ENCODE assay signal across 23 mouse cellular contexts in the genomic region with DNA sequence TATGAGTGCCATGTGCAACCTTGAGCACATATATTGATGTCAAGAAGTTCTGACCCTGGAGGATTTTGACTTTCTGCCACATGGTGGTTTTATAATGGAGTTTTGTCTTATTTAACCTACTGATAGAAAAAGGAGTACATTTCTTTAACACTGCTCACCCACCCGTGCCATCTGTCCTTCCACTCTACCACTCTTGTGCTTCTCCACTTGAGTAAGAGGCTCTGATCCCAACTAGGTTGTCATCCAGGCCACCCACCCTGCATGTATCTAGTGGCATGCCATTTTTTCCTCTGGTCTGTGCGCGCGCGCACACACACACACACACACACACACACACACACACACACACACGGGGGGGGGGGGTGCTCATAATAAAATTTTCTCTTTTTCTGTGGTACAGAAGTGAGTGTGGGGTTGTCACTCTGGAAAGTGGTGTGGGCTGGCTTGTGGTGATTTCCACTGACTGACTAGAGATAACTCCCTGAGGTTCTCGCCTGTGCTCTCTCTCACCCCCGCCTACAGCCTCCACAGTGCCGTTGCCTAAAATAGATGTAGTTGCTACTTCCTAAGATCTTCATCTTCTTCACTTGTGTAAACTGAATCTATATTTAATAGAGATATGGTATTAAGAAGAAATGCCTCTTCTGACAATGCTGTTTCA. TPM values are rescaled to one million over a fixed set of nuclear protein-coding genes. Genes with fewer than 3 reads are reported as not detected.
A peak's percentile ranks its signal among the peaks of the same experiment; 100 is the strongest.
DNase-seq lines count a peak whose midpoint lies in the region; ATAC-seq and TF ChIP-seq lines count a peak whose summit lies in the region.
"Had no signal": no experiment of that assay in that cellular context is flagged by ENCODE, and none has a peak within 500 bp of the region (broad histone marks: within the 10 kb centered on the region; RNA-seq: fewer than 3 reads in every experiment).

No protein-coding gene starts in this region.

- 86% methylated on average over 9 of the region's 9 CpGs for WGBS in intestine, postnatal 0 days

- intact Hi-C loops in left cerebral cortex, postnatal 14 days (cut with DNase I): no loop called here

- H3K27ac ChIP-seq in intestine, postnatal 0 days (ENCODE audit: low read depth, low read length): no peak overlapping the region
- H3K27ac ChIP-seq: embryonic facial prominence, embryonic 13.5 days; forebrain, embryonic 12.5 days; hindbrain, embryonic 10.5 days; hindbrain, embryonic 14.5 days had no signal

- H3K27me3 ChIP-seq in intestine, postnatal 0 days (replicated peaks; ENCODE audit: control insufficient read depth, insufficient read depth, low read length): no peaks in the 10 kb centered on the region
- H3K27me3 ChIP-seq: embryonic facial prominence, embryonic 13.5 days; heart, embryonic 12.5 days had no signal

- no peaks in the 10 kb centered on the region for H3K9me3 ChIP-seq in intestine, postnatal 0 days (ENCODE audit: control insufficient read depth)
- H3K9me3 ChIP-seq: embryonic facial prominence, embryonic 13.5 days; forebrain, embryonic 12.5 days; heart, embryonic 12.5 days; hindbrain, embryonic 10.5 days had no signal

- H3K36me3 ChIP-seq in intestine, postnatal 0 days (ENCODE audit: control insufficient read depth, insufficient read depth): no peaks in the 10 kb centered on the region
- H3K36me3 ChIP-seq: embryonic facial prominence, embryonic 13.5 days; forebrain, embryonic 12.5 days; heart, embryonic 12.5 days; hindbrain, embryonic 10.5 days had no signal

- no peaks in the 10 kb centered on the region for H3K4me1 ChIP-seq in intestine, postnatal 0 days (replicated peaks; ENCODE audit: control insufficient read depth, insufficient read depth, low read length)
- H3K4me1 ChIP-seq: embryonic facial prominence, embryonic 13.5 days; forebrain, embryonic 12.5 days; heart, embryonic 12.5 days; hindbrain, embryonic 10.5 days had no signal

- no peak for ATAC-seq in intestine, postnatal 0 days
- ATAC-seq: forebrain, postnatal 0 days had no signal

- no peak overlapping the region for H3K4me2 ChIP-seq in intestine, postnatal 0 days (replicated peaks; ENCODE audit: low read depth)
- H3K4me2 ChIP-seq: embryonic facial prominence, embryonic 13.5 days; forebrain, embryonic 12.5 days; heart, embryonic 12.5 days; hindbrain, embryonic 14.5 days had no signal

- peak; percentile 13 for DNase-seq in left cerebral cortex, adult 11 months (ENCODE audit: low spot score)
- no peak for DNase-seq in left cerebral cortex, postnatal 14 days (ENCODE audit: low spot score in 2 of 2)
- DNase-seq in CD4-positive, CD25-positive, alpha-beta regulatory T cell, adult 2 months (ENCODE audit: low read depth, low spot score): peak; percentile 34
- DNase-seq in brain, adult 2 months (ENCODE audit: low read depth, low spot score): peak; percentile 62
- peak; percentile 25 to 53 for DNase-seq in natural killer cell, adult 2 months (ENCODE audit: low spot score in 2 of 2)
- no peak for DNase-seq in retina, postnatal 1 day
- DNase-seq: adrenal gland, postnatal 14 days; cerebellum, adult 18-20 months; cerebellum, adult 9-11 months; cerebellum, postnatal 36 days; forebrain, postnatal 0 days; gastrocnemius, postnatal 25 days had no signal

- H3K4me3 ChIP-seq in intestine, postnatal 0 days (ENCODE audit: low read depth, low read length): no peak overlapping the region
- H3K4me3 ChIP-seq: embryonic facial prominence, embryonic 13.5 days; forebrain, embryonic 12.5 days; heart, embryonic 12.5 days; hindbrain, embryonic 10.5 days had no signal

- TF ChIP-seq CTCF in intestine, postnatal 0 days (IDR thresholded peaks at IDR 0.05; ENCODE audit: low read depth): no peak

- H3K9ac ChIP-seq in intestine, postnatal 0 days (ENCODE audit: low read depth, low read length): no peak overlapping the region
- H3K9ac ChIP-seq: embryonic facial prominence, embryonic 13.5 days; forebrain, embryonic 12.5 days; forebrain, postnatal 0 days; heart, embryonic 12.5 days; hindbrain, embryonic 14.5 days had no signal

RNA-seq across cellular contexts. Expression of gene Samd3, which starts 26.7 kb away (rescaled TPM):
- 1 to 10 TPM; 1.4 to 3.5 TPM for total RNA-seq in left cerebral cortex, postnatal 14 days (2021)
- polyA plus RNA-seq in intestine, postnatal 0 days (2015; fragmentation: Nextera tagmentation; extraction: Ambion mirVana): not detected in 2 replicates
- total RNA-seq: adrenal gland, postnatal 14 days; gastrocnemius, adult 18-20 months; gastrocnemius, postnatal 25 days; granulocyte monocyte progenitor cell, adult 5-6 weeks; heart, adult 8-10 months; heart, postnatal 25 days; MEL had no signal
- polyA plus RNA-seq: heart, embryonic 12.5 days had no signal

Comparison
In these comparisons a context has a peak if more than half of its experiments do, and no peak if none do; other contexts are left out.
1. DNase-seq: peak in left cerebral cortex, adult 11 months (single experiment), CD4-positive, CD25-positive, alpha-beta regulatory T cell, adult 2 months (single experiment), brain, adult 2 months (single experiment) and natural killer cell, adult 2 months (2 of 2); none in left cerebral cortex, postnatal 14 days (0 of 2) and retina, postnatal 1 day (single experiment).